Mouse (Mus musculus) CH12.LX (cell line): Measurements from ENCODE around the gene Larp7. TPM values are rescaled to one million over a fixed set of nuclear protein-coding genes. Genes with fewer than 3 reads are reported as not detected.

ENCODE experiments used
- DNase-seq: peaks from one replicate; pipeline ENCODE4 v3.0.0-alpha.2; 2013; ENCODE audit errors: extremely low read depth
- H3K27ac ChIP-seq: 2 replicates; pipeline ENCODE4 v1.5.1; 2012; ENCODE audit warnings: low read depth, mild to moderate bottlenecking, control low read depth, moderate library complexity; ENCODE audit not compliant: insufficient read depth
- H3K27me3 ChIP-seq: replicated peaks from 2 replicates; pipeline ENCODE3; 2012; ENCODE audit warnings: inconsistent platforms
- H3K36me3 ChIP-seq, 2 experiments: replicated peaks in 1 of 2; 2 replicates each; pipeline versions ENCODE3 to v1.6.1; 2012; ENCODE audit warnings: inconsistent platforms in 1 of 2, low read length in 1 of 2, mild to moderate bottlenecking in 1 of 2, mixed read lengths in 1 of 2, moderate library complexity in 1 of 2; ENCODE audit not compliant: control insufficient read depth in 1 of 2, insufficient read depth in 1 of 2
- H3K4me1 ChIP-seq, 2 experiments: 2 replicates each; pipeline ENCODE4 v1.6.1; 2012; ENCODE audit warnings: inconsistent platforms in 1 of 2, moderate library complexity in 1 of 2; ENCODE audit not compliant: insufficient read depth in 2 of 2, control insufficient read depth in 1 of 2
- H3K4me2 ChIP-seq: 2 replicates; pipeline ENCODE4 v1.6.1; 2012; ENCODE audit warnings: low read depth, mild to moderate bottlenecking, control low read depth; ENCODE audit not compliant: poor library complexity, insufficient read depth, severe bottlenecking
- H3K4me3 ChIP-seq, 3 experiments: fragments of 150-350 bp in 1 of 3; sonication (generic) in 1 of 3; replicated peaks in 1 of 3; 2 replicates each; pipeline versions ENCODE3 to v1.5.1; 2011 to 2012; ENCODE audit warnings: low read depth in 2 of 3, low read length in 2 of 3, mild to moderate bottlenecking in 2 of 3, moderate library complexity in 2 of 3, control low read depth in 1 of 3, improper control_type of control experiment in 1 of 3, inconsistent platforms in 1 of 3, mixed read lengths in 1 of 3; ENCODE audit not compliant: poor library complexity in 1 of 3
- H3K79me2 ChIP-seq: replicated peaks from 2 replicates; pipeline ENCODE4 v1.6.1; 2012; ENCODE audit warnings: mild to moderate bottlenecking, moderate library complexity; ENCODE audit not compliant: control insufficient read depth, poor library complexity, insufficient read depth, severe bottlenecking; ENCODE audit errors: extremely low read depth
- H3K9ac ChIP-seq: 2 replicates; pipeline ENCODE4 v1.6.1; 2012; ENCODE audit warnings: low read depth, mild to moderate bottlenecking, control low read depth, moderate library complexity; ENCODE audit not compliant: insufficient read depth
- H3K9me3 ChIP-seq: replicated peaks from 2 replicates; pipeline ENCODE3; 2012; ENCODE audit warnings: low read length, inconsistent platforms, mixed read lengths
- BHLHE40 ChIP-seq: IDR thresholded peaks from 2 replicates; pipeline ENCODE4 v1.6.1; 2011; ENCODE audit warnings: mild to moderate bottlenecking, low read depth, low read length, improper control_type of control experiment
- CHD2 ChIP-seq: IDR thresholded peaks from 2 replicates; pipeline ENCODE4 v1.6.1; 2011; ENCODE audit warnings: low read length, improper control_type of control experiment
- E2F4 ChIP-seq: IDR thresholded peaks from 2 replicates; pipeline ENCODE4 v1.6.1; 2011; ENCODE audit warnings: low read depth, low read length, improper control_type of control experiment; ENCODE audit not compliant: insufficient replicate concordance
- ELF1 ChIP-seq: IDR thresholded peaks from 2 replicates; pipeline ENCODE4 v1.6.1; 2014; ENCODE audit warnings: low read depth, mild to moderate bottlenecking, inconsistent platforms, low read length, improper control_type of control experiment
- EP300 ChIP-seq: IDR thresholded peaks from 2 replicates; pipeline ENCODE4 v1.6.1; 2011; ENCODE audit warnings: low read length, improper control_type of control experiment
- ETS1 ChIP-seq: conservative IDR thresholded peaks from 2 replicates; pipeline ENCODE4 v1.6.1; 2012; ENCODE audit warnings: low read depth, mild to moderate bottlenecking, inconsistent platforms, low read length, improper control_type of control experiment, moderate library complexity
- GABPA ChIP-seq: IDR thresholded peaks from 2 replicates; pipeline ENCODE4 v1.6.1; 2012; ENCODE audit warnings: low read depth, low read length, improper control_type of control experiment, inconsistent platforms; ENCODE audit not compliant: insufficient replicate concordance
- HCFC1 ChIP-seq: IDR thresholded peaks from 2 replicates; pipeline ENCODE4 v1.6.1; 2012; ENCODE audit warnings: low read depth, mild to moderate bottlenecking, inconsistent platforms, low read length, improper control_type of control experiment
- JUND ChIP-seq: conservative IDR thresholded peaks from 2 replicates; pipeline ENCODE4 v1.6.1; 2011; ENCODE audit warnings: low read depth, low read length, improper control_type of control experiment
- KAT2A ChIP-seq: IDR thresholded peaks from 2 replicates; pipeline ENCODE4 v1.6.1; 2012; ENCODE audit warnings: low read length, improper control_type of control experiment, inconsistent platforms; ENCODE audit not compliant: insufficient replicate concordance
- MEF2A ChIP-seq: IDR thresholded peaks from 2 replicates; pipeline ENCODE4 v1.6.1; 2014; ENCODE audit warnings: low read depth, mild to moderate bottlenecking, inconsistent platforms, low read length, improper control_type of control experiment, borderline replicate concordance
- NELFE ChIP-seq: IDR thresholded peaks from 2 replicates; pipeline ENCODE4 v1.6.1; 2011; ENCODE audit warnings: low read depth, low read length, improper control_type of control experiment
- NRF1 ChIP-seq: IDR thresholded peaks from 2 replicates; pipeline ENCODE4 v1.6.1; 2014; ENCODE audit warnings: low read depth, mild to moderate bottlenecking, inconsistent platforms, low read length, improper control_type of control experiment, moderate library complexity
- POLR2A ChIP-seq: IDR thresholded peaks from 2 replicates; pipeline ENCODE4 v1.6.1; 2011; ENCODE audit warnings: low read depth, mild to moderate bottlenecking, improper control_type of control experiment, low read length
- POLR2AphosphoS2 ChIP-seq: IDR thresholded peaks from 2 replicates; pipeline ENCODE4 v1.6.1; 2011; ENCODE audit warnings: low read depth, low read length, improper control_type of control experiment
- RAD21 ChIP-seq: IDR thresholded peaks from 2 replicates; pipeline ENCODE4 v1.6.1; 2011; ENCODE audit warnings: low read depth, mild to moderate bottlenecking, low read length, improper control_type of control experiment, moderate library complexity
- SMC3 ChIP-seq: IDR thresholded peaks from 2 replicates; pipeline ENCODE4 v1.6.1; 2011; ENCODE audit warnings: low read depth, low read length, improper control_type of control experiment
- TBP ChIP-seq: conservative IDR thresholded peaks from 2 replicates; pipeline ENCODE4 v1.6.1; 2011; ENCODE audit warnings: low read depth, low read length, improper control_type of control experiment
- USF2 ChIP-seq: conservative IDR thresholded peaks from 2 replicates; pipeline ENCODE4 v1.6.1; 2011; ENCODE audit warnings: low read depth, low read length, improper control_type of control experiment
- ZC3H11A ChIP-seq: IDR thresholded peaks from 2 replicates; pipeline ENCODE4 v1.6.1; 2012; ENCODE audit warnings: low read depth, mild to moderate bottlenecking, inconsistent platforms, low read length, improper control_type of control experiment
- ZMIZ1 ChIP-seq: IDR thresholded peaks from 2 replicates; pipeline ENCODE4 v1.6.1; 2012; ENCODE audit warnings: low read depth, mild to moderate bottlenecking, inconsistent platforms, low read length, improper control_type of control experiment
- ZNF384 ChIP-seq: IDR thresholded peaks from 2 replicates; pipeline ENCODE4 v1.6.1; 2012; ENCODE audit warnings: low read depth, low read length, improper control_type of control experiment, inconsistent platforms
- dilution Hi-C: fragments of 300-500 bp; cut with MboI; formaldehyde crosslinking; loops from 2 replicates; pipeline ENCODE4 v1.14.3; 2020; ENCODE audit warnings: low sequenced_read_pairs; ENCODE audit not compliant: extremely low pct_unique_long_range_greater_than_20kb, extremely low pct_ligation_motif_present
- in situ Hi-C: fragments of 300-500 bp; cut with MboI; formaldehyde crosslinking; loops from 3 replicates; pipeline ENCODE4 v1.14.3; 2019; ENCODE audit warnings: low sequenced_read_pairs, low pct_ligation_motif_present, low pct_unique_long_range_greater_than_20kb, mixed read lengths
- polyA plus RNA-seq: library from polyadenylated mRNA; unstranded; fragments of >175 nt; gene quantifications from 2 replicates; pipeline ENCODE4 v1.2.1, GENCODE M21; 2012; ENCODE audit warnings: low read depth; ENCODE audit not compliant: insufficient read length
- total RNA-seq, 2 experiments: library from RNA; depleted of rRNA; stranded (reverse); fragments of 300-350 nt in 1 of 2; fragments of >200 nt in 1 of 2; gene quantifications; 2 replicates each; pipeline ENCODE4 v1.2.3; 2012 to 2014

Larp7 gene
- total and polyA plus RNA-seq, 3 experiments = 28.9 to 70.6 (median 35.5) TPM

- no peaks in the 10 kb centered on the region for H3K27me3 ChIP-seq
- no peak for DNase-seq
- H3K9me3 ChIP-seq = peaks cover 12% of the 10 kb centered on the region
- H3K79me2 ChIP-seq = no peaks in the 10 kb centered on the region
- no peaks in the 10 kb centered on the region; a peak in 1 of 4 replicates for H3K4me1 ChIP-seq
- no peak within 1 kb of the TSS for H3K4me3 ChIP-seq
- H3K36me3 ChIP-seq = no peaks in the 10 kb centered on the region
- H3K4me2 ChIP-seq = no peak within 1 kb of the TSS
- H3K27ac ChIP-seq = no peak within 1 kb of the TSS
- H3K9ac ChIP-seq = no peak within 1 kb of the TSS
- in situ Hi-C loops (no loop called here), dilution Hi-C loops (no loop called here)
- no peak for TF ChIP-seq E2F4
- no peak for TF ChIP-seq POLR2A
- TF ChIP-seq CHD2 = no peak
- no peak for TF ChIP-seq JUND
- no peak for TF ChIP-seq GABPA
Observed at GRCm38 (mm10) chr3:127498742-127499400, 54.3 kb downstream of the Larp7 start, which contains the start of gene Ank2. Ank2 (minus strand) TSS chr3:127499350.

DNA sequence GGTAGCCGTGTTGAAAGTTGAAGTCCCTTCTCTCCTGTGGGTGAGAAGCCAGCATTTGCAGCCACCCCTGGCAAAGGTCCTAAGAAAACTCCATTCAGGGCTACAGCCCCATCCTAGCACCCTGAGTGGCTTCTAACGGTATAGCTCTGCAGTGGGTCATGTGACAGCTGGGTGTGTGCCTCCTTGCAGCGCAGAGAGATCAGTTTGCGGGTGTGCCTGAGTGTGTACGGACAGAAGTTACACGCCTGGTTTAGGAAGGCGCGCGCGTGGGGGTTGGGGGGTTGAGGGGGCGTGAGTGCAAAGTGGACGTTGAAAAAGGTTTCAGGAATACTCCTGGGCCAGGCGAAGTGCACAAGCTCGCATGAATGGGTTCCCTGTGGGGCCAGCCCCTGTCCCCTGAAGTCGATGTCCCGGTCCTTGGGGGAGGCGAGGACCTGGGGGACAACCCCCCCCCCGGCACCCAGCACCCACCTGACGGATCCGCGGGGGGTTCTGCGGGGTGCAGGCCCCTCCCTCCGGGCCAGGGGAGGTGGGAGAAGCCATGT is 54.9 kb downstream of the Larp7 start:
- no peaks in the 10 kb centered on the region for H3K27me3 ChIP-seq
- no peak overlapping the region for H3K4me2 ChIP-seq
- dilution Hi-C loops (no loop called here), in situ Hi-C loops (no loop called here)
- no peak overlapping the region for H3K4me3 ChIP-seq
- no peak overlapping the region for H3K9ac ChIP-seq
- peaks cover 12% of the 10 kb centered on the region for H3K9me3 ChIP-seq
- no peaks in the 10 kb centered on the region for H3K79me2 ChIP-seq
- H3K36me3 ChIP-seq = no peaks in the 10 kb centered on the region
- H3K27ac ChIP-seq = no peak overlapping the region
- peaks cover under 1 to 2% of the 10 kb centered on the region in 2 experiments; a peak in 3 of 4 replicates for H3K4me1 ChIP-seq
- DNase-seq = no peak
- TF ChIP-seq NRF1 = no peak
- no peak for TF ChIP-seq ZC3H11A
- no peak for TF ChIP-seq ELF1
- TF ChIP-seq BHLHE40 = no peak
- no peak for TF ChIP-seq ZMIZ1
- no peak for TF ChIP-seq ZNF384
- no peak for TF ChIP-seq ETS1
- TF ChIP-seq POLR2AphosphoS2 = no peak
- no peak for TF ChIP-seq KAT2A
- TF ChIP-seq HCFC1 = no peak
- TF ChIP-seq SMC3 = no peak
- no peak for TF ChIP-seq MEF2A
- no peak for TF ChIP-seq TBP
- TF ChIP-seq NELFE = no peak
- no peak for TF ChIP-seq RAD21
- no peak for TF ChIP-seq USF2
- no peak for TF ChIP-seq POLR2A
- no peak for TF ChIP-seq EP300
- TF ChIP-seq GABPA = no peak
